Mouse (Mus musculus) heart, embryonic 14.5 days (tissue): ENCODE data around the gene Grn. TPM values are rescaled to one million over a fixed set of nuclear protein-coding genes. Genes with fewer than 3 reads are reported as not detected.
A peak's percentile ranks its signal among the peaks of the same experiment; 100 is the strongest.

Experiments
- ATAC-seq: fragments of 200-750 bp; cut with Nextera tagmentation; 2 replicates; pipeline ENCODE4 v1.8.0; 2017; ENCODE audit warnings: low read depth, moderate TSS enrichment; ENCODE audit not compliant: insufficient number of reproducible peaks, insufficient read depth, low FRiP score
- H3K27ac ChIP-seq, 2 experiments: fragments of 200-500 bp in 1 of 2; fragments of 300-500 bp in 1 of 2; sonication (generic) in 1 of 2; replicated peaks in 1 of 2; 2 replicates each; pipeline ENCODE4 v1.5.1; 2012 to 2014; ENCODE audit warnings: low read depth in 2 of 2, low read length in 2 of 2, control low read depth in 1 of 2, mild to moderate bottlenecking in 1 of 2, mixed read lengths in 1 of 2; ENCODE audit not compliant: control insufficient read depth in 1 of 2, insufficient read depth in 1 of 2
- H3K27me3 ChIP-seq: fragments of 300-500 bp; sonication (generic); 2 replicates; pipeline ENCODE4 v1.6.1; 2014; ENCODE audit warnings: mild to moderate bottlenecking, low read length, control low read depth; ENCODE audit not compliant: control insufficient read depth, insufficient read depth
- H3K36me3 ChIP-seq: fragments of 300-500 bp; sonication (generic); 2 replicates; pipeline ENCODE4 v1.6.1; 2014; ENCODE audit warnings: mild to moderate bottlenecking, control low read depth, low read length, mixed read lengths; ENCODE audit not compliant: control insufficient read depth, insufficient read depth
- H3K4me1 ChIP-seq, 2 experiments: fragments of 200-500 bp in 1 of 2; fragments of 300-500 bp in 1 of 2; sonication (generic) in 1 of 2; 2 replicates each; pipeline ENCODE4 v1.6.1; 2012 to 2014; ENCODE audit warnings: low read length in 2 of 2, control low read depth in 1 of 2, mixed read lengths in 1 of 2; ENCODE audit not compliant: control insufficient read depth in 2 of 2, insufficient read depth in 2 of 2
- H3K4me2 ChIP-seq: fragments of 300-500 bp; sonication (generic); 2 replicates; pipeline ENCODE4 v1.6.1; 2014; ENCODE audit warnings: mild to moderate bottlenecking, low read length
- H3K4me3 ChIP-seq, 2 experiments: fragments of 200-500 bp in 1 of 2; fragments of 300-500 bp in 1 of 2; sonication (generic) in 1 of 2; 2 replicates each; pipeline ENCODE4 v1.5.1; 2012 to 2014; ENCODE audit warnings: low read length in 2 of 2, mild to moderate bottlenecking in 2 of 2, control low read depth in 1 of 2, low read depth in 1 of 2, moderate library complexity in 1 of 2; ENCODE audit not compliant: control insufficient read depth in 1 of 2, insufficient read depth in 1 of 2
- H3K9ac ChIP-seq: fragments of 300-500 bp; sonication (generic); 2 replicates; pipeline ENCODE4 v1.6.1; 2014; ENCODE audit warnings: mild to moderate bottlenecking, low read length
- H3K9me3 ChIP-seq: fragments of 300-500 bp; sonication (generic); 2 replicates; pipeline ENCODE4 v1.6.1; 2016; ENCODE audit warnings: low read length, control low read depth; ENCODE audit not compliant: control insufficient read depth
- WGBS: fragments of 180-500 bp; shearing (Covaris S2); extraction: QIAGEN DNeasy Blood & Tissue Kit; methylation state at CpG from one replicate; pipeline ENCODE4 v1.1.7; 2014; 5-methylcytosine and 5-hydroxymethylcytosine counted together
- polyA plus RNA-seq: library from polyadenylated mRNA; unstranded; fragments of >200 nt; fragmentation: Nextera tagmentation; extraction: Ambion mirVana; gene quantifications from 2 replicates; pipeline ENCODE4 v1.2.1, GENCODE M21; 2014

Grn gene
- polyA plus RNA-seq, 1 experiment from 2014 or later, result 182 TPM

DNA sequence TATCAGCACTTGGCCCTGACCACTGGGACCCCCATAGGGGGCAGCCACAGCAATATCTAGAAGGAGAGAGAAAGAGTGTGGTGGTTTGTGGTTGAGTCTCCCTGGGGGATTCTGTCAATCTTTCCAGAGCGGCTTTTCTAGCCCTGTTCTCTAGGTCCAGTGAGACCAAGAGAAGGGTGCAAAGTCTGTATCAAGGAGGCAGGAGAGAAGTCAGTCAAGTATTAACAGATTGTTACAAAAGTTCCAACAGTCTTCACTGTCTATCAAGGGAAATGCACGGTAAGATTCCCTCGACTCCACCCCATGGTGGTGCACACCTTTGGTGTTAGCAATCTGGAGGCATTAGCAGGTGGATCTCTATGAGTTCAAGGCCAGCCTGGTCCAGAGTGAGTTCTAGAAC lies 31.6 kb downstream of the Grn start:
- H3K27me3 ChIP-seq, result no peaks in the 10 kb centered on the region
- ATAC-seq, result no peak

GRCm38 (mm10) chr11:102464901-102465300 lies 34.8 kb downstream of the Grn start:
- Histone ChIP-seq H3K4me1 (peaks cover 27 to 29% of the 10 kb centered on the region in 2 experiments), H3K4me2 (no peak overlapping the region), H3K27me3 (no peaks in the 10 kb centered on the region), H3K4me3 (no peak overlapping the region), H3K9ac (no peak overlapping the region), H3K27ac (no peak overlapping the region), H3K9me3 (no peaks in the 10 kb centered on the region), H3K36me3 (no peaks in the 10 kb centered on the region)
- ATAC-seq, result no peak
- 90% methylated on average over 6 of the region's 6 CpGs for WGBS

More for the DNA sequence above, 31.6 kb downstream of the Grn start:
- H3K4me2 ChIP-seq, result no peak overlapping the region
- no peaks in the 10 kb centered on the region for H3K36me3 ChIP-seq
- H3K4me3 ChIP-seq, result no peak overlapping the region
- no peak overlapping the region for H3K27ac ChIP-seq
- H3K9ac ChIP-seq, result no peak overlapping the region
- H3K9me3 ChIP-seq, result no peaks in the 10 kb centered on the region
- WGBS, result 76% methylated on average over 3 of the region's 3 CpGs
- peaks cover 14 to 18% of the 10 kb centered on the region in 2 experiments for H3K4me1 ChIP-seq

DNA sequence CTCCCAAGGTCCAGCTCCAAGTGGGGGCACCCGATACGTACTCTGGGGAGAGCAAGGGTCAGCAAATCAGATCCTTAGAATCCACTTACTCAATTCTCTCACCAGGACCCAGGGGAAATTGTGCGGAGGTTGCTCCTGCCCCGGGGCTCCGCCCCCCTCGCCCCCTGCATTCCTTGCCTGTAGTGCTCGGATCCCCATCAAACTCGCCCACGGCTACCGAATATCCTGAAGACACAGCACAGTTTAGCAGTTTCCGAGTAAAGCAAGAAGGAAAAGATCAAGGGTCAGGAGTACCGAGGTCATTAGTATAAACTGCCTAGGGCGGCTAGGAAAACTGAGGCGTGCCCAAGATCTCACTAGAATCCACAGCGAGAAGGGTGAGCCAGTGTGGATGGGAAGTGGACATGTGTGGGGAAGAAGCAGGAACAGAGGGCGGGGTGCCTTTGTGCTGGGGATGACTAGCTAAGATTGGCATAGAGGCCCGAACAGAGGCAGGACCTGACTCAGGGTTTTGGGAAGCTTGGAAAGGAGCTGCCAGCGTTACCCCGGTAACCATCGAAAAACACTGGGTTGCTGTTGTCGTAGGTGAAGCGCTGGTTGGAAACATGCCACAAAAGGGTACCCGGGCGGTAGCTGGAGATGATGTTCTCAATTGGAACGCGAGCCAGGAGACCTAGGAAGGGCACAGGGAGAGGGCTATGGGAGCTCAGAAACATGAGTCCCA lies 35.8 kb downstream of the Grn start:
- Histone ChIP-seq H3K27me3 (no peaks in the 10 kb centered on the region), H3K27ac (0 out of 4 replicates have a peak overlapping the region, but pooled peaks of 1 of the 2 experiments have one; percentile 68), H3K36me3 (no peaks in the 10 kb centered on the region), H3K4me1 (peaks cover 28 to 32% of the 10 kb centered on the region in 2 experiments), H3K4me2 (peak overlapping the region; percentile 92), H3K9ac (no peak overlapping the region), H3K4me3 (no peak overlapping the region), H3K9me3 (no peaks in the 10 kb centered on the region)
- WGBS, result 14% methylated on average over 26 of the region's 26 CpGs
- no peak for ATAC-seq

GRCm38 (mm10) chr11:102467041-102467631 lies 37.0 kb downstream of the Grn start:
- ATAC-seq, result peak; percentile 96
- no peaks in the 10 kb centered on the region for H3K9me3 ChIP-seq
- H3K36me3 ChIP-seq, result no peaks in the 10 kb centered on the region
- under 1% methylated on average over 37 of the region's 37 CpGs for WGBS
- H3K9ac ChIP-seq, result peak overlapping the region; percentile 76
- no peaks in the 10 kb centered on the region for H3K27me3 ChIP-seq
- peak overlapping the region; percentile 68 to 70 for H3K27ac ChIP-seq
- peak overlapping the region; percentile 92 for H3K4me2 ChIP-seq
- peak overlapping the region; percentile 43 to 54 for H3K4me3 ChIP-seq
- H3K4me1 ChIP-seq, result peaks cover 28 to 32% of the 10 kb centered on the region in 2 experiments

- Histone ChIP-seq H3K9ac (no peak within 1 kb of the TSS; the same call in 1 of the 2 replicates), H3K4me3 (no peak within 1 kb of the TSS)
These were observed 39.7 kb downstream of the Grn start, which contains the start of gene Itga2b for GRCm38 (mm10) chr11:102469648-102470357. Gene Itga2b (minus strand): TSS chr11:102470122.

GRCm38 (mm10) chr11:102475027-102475426 lies 44.9 kb downstream of the Grn start:
- Histone ChIP-seq H3K36me3 (peaks cover 28% of the 10 kb centered on the region), H3K27ac (no peak overlapping the region), H3K4me3 (no peak overlapping the region), H3K4me2 (no peak overlapping the region), H3K27me3 (no peaks in the 10 kb centered on the region), H3K9me3 (no peaks in the 10 kb centered on the region), H3K9ac (no peak overlapping the region), H3K4me1 (peaks cover 0 to 2% of the 10 kb centered on the region in 2 experiments; a peak in 2 of 4 replicates)
- WGBS, result 88% methylated on average over 3 of the region's 3 CpGs
- no peak for ATAC-seq

More at GRCm38 (mm10) chr11:102469648-102470357, 39.7 kb downstream of the Grn start, which contains the start of gene Itga2b:
- Histone ChIP-seq H3K27me3 (no peaks in the 10 kb centered on the region), H3K27ac (no peak within 1 kb of the TSS), H3K4me1 (peaks cover 28 to 32% of the 10 kb centered on the region in 2 experiments), H3K4me2 (no peak within 1 kb of the TSS), H3K36me3 (no peaks in the 10 kb centered on the region), H3K9me3 (no peaks in the 10 kb centered on the region)
- WGBS, result 42% methylated on average over 11 of the region's 11 CpGs
- no peak for ATAC-seq

DNA sequence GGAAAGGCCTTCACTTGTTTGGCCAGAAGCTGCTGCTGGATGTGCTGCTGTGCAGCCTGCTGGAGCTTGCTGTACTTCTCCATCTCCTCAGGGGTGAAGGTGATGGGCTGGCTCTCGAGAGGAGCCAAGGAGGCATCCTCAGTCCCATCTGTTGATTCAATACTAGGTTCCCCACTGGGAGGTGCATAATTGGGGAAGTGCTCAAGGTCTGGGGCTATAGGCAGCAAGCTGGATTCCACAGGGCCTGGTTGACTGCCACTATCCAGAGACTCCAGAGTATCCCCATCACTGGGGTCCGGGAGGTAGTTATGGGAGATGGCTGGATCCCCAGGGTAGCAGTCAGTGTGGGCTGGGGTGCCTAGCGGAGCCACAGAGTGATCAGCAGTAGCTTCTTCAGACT lies 48.6 kb downstream of the Grn start:
- 96% methylated on average over 3 of the region's 3 CpGs for WGBS
- no peaks in the 10 kb centered on the region for H3K27me3 ChIP-seq
- H3K4me2 ChIP-seq, result no peak overlapping the region
- H3K4me1 ChIP-seq, result no peaks in the 10 kb centered on the region
- H3K4me3 ChIP-seq, result no peak overlapping the region
- ATAC-seq, result no peak
- no peak overlapping the region for H3K27ac ChIP-seq
- H3K9me3 ChIP-seq, result no peaks in the 10 kb centered on the region
- no peak overlapping the region for H3K9ac ChIP-seq
- H3K36me3 ChIP-seq, result peaks cover 60% of the 10 kb centered on the region
